Mouse (Mus musculus): ENCODE measurements at regions not wholly inside any gene's neighbourhood (a gene's known extent, or its start where the extent isn't known, plus 50 kb on each side); places are given as distances from the start of the nearest gene placed in this dataset.
"Not testable (repeated sequence)": the region's sequence is repeated elsewhere in the genome, so short reads cannot be mapped to it uniquely, and the experiment has no call there.

DNA sequence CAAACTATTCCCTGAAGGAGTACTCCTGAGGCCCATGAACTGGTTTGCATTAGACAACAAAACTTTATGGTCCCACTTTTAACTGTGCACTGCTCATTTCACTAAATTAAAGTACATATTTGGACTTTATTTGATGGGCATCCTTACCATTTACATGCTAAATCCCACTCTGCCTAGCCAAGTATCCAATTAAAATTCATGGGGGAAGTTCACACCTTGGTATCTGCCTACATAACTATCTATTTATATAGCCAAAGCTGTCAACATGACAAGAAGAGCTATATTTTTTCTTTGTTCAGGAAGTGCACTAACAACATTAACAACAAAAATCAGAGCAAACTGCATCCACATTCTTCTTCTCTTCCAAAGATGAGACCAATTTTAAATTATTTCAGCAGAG, 317.7 kb upstream of the Nwd2 start:
- DNase-seq (ENCODE audit: low read depth, low spot score) = no peak

DNA sequence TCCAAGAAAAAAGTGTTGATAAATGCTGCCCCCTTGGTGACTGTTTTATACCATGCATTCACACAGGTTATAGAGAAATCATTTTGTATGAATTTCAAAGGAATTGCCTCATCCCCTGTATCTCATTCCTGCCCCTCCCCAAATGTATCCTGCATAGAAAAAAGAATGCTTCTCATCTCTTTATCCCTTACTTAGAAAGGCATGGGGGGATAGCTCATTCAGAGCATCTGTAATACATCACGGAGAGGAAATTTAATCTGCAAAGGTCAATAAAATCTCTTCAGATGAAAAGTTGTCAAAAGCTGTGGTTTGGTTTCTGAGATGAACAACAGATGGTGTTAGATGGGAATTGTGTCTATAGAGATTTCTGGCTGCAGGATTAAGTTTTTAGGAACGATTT, 297.8 kb upstream of the Nwd2 start:
- peak; percentile 1 for DNase-seq (ENCODE audit: low read depth, low spot score)

DNA sequence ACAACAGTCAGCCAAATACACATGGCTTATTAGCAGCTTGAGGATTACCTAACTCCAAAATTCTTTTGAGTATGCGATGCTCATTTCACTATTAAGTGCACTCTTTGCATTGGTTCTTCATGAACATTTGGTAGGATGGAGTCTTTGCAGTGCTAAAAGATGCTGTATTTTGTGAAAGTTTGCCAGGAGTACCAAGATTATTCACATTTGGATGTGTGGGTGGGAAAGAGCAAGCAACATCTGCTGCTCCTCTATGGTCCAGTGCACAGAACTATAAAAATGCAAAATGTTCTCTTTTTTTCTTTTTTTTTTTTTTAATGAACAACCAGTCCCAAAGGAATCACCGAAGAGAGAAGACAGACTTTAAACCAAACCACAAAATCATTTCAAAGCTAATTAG, 256.9 kb upstream of the Nwd2 start:
- no peak for DNase-seq (ENCODE audit: low read depth, low spot score)

DNA sequence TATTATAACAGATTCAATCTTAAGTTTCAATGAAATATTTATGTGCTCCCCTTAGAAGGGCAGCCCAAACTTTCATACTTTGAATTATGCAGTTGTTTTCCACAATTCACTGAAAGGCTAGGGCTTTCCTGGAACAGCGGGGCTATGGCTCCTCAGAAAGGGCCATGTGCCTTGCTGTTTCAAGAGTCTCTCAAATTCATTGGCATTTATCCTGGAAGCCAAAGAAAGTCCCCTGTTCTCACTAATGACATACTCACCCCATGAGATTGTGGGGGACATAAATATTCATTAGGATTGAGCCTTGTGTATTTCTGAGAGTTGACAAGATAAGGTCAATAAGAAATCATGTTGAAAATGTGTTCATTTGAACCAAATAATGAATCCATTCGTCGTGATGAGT, 250.9 kb upstream of the Nwd2 start:
- no peak for DNase-seq (ENCODE audit: low read depth, low spot score)

DNA sequence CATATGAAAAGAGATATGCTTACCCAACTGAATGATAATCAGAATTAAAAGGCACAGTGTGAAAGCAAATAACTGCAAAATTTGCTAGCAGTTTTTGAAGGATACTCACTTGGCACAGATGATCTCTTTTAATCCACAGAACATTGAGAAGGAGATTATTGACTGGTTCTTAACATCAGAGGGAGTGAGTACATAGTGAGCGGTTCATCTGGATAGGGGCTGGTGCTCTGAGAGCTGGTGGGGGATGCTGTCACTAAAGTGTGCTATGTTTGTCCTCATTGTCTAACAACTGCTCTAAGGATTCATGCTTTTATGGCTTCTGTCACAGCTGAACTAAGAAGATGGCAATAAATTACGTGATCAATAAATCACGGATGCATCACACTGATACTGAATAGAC, 218.7 kb upstream of the Nwd2 start:
- DNase-seq (ENCODE audit: low read depth, low spot score) = no peak

DNA sequence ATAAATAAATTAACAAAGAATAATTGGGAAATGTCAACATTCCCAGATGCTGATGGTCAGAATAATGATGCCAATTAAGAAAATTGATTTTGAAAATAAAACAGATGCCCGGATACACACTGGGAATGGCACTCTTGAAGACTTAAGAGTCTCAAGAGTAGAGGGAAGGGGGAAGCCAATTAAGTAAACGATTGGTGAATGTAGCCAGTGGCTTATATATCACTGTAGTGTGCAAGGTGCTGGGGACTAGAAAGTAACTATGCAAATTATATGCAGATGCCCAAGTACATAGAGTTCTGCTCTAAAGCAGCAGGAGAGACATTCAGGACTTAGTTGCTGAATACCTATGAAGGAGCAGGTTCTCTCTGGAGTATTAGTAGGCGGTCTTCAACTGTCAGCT, 204.5 kb upstream of the Nwd2 start:
- no peak for DNase-seq (ENCODE audit: low read depth, low spot score)

DNA sequence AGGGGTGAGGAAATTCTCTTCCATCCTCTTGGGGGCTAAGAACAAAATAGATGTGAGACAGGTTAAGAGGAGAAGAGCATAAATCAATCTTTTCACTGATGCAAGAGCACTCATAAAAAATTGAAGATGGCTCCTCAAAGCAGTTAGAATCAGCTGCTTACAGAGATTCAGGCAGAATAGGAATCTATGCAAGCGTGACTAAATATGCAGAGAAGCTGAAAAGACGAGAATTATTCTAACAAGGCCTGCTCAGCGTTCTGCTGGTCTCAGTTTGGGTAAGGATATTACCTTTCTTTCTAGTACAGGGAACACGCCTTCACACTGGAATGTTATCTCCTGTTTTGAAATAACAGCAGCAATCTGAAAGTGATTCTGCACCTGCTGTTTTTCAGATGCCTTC, 203.7 kb upstream of the Nwd2 start:
- DNase-seq (ENCODE audit: low read depth, low spot score) = no peak

DNA sequence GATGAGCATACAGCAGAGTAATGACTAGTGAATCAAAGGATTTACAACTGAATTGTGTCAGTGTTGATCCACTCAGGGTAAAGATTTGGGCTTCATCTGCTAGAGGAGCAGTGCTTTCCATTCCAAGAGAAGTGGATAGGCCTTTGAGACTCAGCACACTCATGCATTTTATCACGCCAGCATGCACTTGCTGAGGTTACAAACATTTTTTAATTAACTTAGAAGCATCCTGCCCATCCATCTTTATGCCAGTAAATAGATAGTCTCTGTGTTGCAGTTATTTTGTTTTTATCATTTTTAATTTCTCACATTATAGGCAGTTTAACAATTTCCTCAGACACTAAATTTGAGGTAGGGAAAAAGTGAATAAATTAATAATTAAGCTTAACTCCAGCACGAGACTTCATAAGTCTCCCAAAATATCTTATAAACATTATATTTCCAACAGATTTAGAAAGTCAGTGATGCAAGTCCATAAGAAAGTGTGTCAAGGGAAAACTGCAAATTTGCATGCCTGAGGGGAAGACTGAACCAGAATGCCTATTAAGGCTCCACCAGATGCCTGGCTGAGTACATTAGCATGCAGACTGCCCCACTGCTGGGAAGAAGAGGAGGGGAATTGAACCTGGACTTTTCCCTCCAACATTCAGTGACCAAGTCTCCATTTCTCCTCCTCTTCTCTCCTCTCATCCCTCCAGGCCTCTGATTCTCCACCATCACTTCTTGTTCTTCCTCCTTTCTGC, 180.2 kb upstream of the Nwd2 start:
- no peak for DNase-seq (ENCODE audit: low read depth, low spot score)

DNA sequence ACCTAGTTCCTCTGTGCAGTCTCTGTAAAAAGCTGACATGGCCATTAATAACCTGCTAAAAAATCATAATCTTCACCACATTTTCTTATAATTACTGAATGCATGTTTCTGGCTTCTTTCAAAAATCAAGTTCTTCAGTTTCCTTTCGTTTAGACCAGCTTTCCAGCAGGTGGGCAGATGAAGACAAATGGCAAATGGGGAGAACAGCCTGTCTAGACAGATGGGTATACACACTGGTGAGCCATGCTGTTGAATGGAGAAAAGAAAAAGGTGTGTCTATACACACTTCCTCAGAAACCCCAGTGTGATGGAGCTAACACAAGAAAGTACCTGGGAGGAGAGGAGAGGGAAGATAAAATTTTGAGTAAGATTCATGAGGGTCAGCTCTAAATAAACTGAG, 179.2 kb upstream of the Nwd2 start:
- DNase-seq (ENCODE audit: low read depth, low spot score) = no peak

DNA sequence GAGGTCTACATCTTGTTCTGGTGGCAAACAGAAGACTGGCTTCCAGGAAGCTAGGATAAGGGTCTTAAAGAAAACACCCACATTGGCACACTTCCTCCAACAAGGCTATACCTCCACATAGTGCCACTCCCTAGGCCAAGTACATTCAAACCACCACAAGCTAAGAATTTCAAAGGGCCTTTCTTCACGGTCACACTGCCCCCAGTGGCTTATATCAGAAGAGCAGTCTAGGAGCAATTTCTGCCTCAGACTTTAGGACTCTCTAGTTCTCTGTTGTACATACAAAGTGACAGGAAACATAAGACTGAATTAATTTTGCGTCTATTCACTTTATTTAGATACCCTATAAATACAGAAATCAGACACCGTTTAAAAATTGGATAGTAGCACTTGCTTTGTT, 175.7 kb upstream of the Nwd2 start:
- DNase-seq (ENCODE audit: low read depth, low spot score) = no peak

DNA sequence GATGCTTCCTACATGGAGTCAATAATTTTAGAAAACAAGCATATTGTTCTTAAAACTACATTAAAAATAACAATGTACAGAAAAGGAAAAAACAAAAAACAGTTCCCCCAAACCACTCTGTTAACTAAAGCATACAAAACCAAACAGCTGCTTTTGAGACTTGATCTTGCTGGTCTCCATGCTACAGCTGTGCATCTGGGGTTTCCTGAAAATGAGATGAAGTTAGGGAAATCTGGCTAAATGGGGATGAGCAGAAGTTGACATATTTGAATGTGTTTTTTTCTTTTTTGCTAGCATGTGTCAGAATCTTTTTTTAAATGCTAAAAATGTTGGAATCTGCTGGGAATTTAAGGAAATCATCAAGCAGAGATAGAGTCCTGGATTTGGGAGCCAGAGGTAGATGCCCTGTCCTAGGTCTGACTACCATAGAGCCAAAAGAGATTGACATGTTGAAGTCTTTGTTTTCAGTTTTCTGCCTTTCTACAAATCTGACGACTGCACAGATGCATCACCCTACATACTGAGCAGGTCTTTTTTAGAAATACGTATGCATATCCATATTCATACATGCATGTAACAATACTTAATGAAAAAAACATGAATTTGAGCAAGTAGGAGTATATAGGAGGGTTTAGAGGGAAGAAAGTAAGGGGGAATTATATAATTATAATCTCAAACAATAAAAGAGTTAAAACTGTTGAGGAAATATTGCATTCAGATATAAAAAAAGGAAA, 172.5 kb upstream of the Nwd2 start:
- no peak for DNase-seq (ENCODE audit: low read depth, low spot score)

DNA sequence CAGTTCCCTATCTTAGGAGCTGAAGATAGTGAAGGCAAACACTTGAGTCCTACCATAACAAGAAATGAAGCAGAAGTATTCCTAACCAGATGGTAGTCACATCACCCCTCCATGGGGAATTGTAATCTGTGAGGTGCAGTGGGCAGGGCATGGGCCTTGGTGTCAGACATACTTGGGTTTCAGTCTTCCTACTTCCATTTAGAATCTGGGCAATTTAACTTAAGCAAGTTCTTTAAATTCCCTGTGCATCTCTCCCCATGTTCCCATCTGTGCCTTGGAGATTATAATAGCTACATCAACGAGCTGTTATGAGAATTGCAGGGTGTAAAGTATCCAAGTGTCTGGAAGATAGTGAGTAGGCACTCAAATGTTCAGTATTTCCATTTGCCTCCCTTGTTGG, 149.9 kb upstream of the Nwd2 start:
- DNase-seq (ENCODE audit: low read depth, low spot score) = no peak

DNA sequence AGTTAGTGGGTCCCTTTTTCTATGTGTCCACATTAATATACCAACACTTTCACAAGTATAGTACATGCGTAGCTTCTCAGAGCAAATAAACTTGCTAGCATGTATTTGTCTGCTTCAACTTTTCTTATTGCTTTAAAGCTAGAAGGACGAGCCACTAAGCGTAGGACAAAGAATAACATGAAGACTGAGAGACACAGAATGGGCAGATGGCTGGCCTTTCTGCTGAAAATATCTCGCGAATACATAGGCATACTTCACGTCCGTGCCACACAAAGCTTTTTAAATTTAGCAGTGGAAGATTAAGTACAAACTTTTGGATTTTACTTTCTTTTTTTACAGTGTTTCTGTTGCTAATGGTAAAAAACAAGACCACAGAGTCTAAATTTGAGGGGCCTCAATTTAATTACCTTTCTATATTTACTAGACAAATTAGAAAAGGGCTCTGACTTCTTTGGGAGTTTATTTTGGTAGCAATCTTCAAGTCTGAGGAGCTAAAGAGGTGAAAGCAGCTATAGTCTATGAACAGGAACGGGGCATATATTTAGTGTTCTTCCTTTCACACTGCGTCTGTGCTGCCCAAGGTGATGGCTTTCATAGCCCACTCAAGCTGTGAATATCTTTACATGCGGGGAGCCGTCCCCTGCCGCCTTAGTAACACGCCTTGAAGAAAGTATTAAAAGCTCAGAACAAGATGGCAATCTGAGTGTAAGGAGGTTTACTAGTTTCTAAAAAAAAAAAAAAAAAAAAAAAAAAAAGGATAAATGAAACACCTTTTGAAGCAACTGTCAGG, 145.7 kb upstream of the Nwd2 start:
- DNase-seq (ENCODE audit: low read depth, low spot score) = no peak

DNA sequence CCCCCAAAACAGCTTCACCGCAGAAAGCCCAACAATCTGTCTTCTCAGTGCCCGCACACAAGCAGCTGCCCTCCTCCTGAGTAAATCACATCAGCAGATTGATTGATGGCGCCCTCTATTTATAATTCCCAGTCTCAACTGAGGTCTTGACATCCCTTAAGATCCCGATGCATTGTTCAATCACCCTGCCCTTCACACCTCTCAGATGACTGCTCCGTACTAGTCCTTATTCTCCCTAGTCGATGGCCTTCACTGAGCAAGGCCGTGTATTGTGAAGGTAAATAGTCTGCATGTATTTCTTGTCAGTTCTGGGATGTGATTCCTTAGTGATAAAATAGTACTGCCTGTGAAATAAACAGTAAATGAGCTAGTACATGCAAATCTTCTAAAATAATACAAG, 114.7 kb upstream of the Nwd2 start:
- no peak for DNase-seq (ENCODE audit: low read depth, low spot score)

DNA sequence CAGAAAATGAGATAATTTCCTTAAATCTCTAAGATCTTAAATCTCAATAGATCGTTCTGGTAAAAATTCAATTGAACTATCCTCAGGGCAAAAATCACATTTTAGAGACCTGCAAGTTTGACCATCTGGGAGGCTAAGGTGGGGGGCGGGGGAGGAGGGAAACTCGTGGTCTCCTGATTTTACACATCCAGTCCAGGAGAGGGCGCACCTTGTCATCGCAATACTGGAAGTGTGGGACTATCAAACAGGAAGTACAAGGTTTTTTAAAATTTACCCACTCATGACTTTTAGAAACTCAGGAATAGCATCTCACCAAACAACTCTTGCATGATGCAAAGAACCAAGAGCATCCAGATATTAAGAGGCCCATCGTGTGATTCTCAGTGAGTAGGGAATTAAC, 108.4 kb upstream of the Nwd2 start:
- no peak for DNase-seq (ENCODE audit: low read depth, low spot score)

DNA sequence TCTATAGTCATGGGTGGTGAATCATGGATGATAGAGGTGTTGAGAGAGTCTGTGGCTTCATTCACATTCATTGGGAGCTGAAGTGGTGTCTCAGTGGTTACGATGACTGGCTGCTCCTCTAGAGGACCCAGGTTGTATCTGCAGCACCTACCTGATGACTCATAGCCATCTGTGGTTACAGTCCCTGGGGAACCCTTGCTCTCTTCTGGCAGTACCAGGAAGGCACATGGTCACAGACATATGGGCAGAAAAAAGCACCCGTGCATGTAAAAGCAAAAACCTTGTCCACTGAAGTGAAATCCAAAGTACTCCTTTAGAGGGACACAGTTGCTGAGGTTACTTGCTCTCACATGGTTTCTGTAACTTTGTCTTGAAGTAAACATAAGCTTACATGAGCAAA, 103.4 kb upstream of the Nwd2 start:
- DNase-seq (ENCODE audit: low read depth, low spot score) = no peak

DNA sequence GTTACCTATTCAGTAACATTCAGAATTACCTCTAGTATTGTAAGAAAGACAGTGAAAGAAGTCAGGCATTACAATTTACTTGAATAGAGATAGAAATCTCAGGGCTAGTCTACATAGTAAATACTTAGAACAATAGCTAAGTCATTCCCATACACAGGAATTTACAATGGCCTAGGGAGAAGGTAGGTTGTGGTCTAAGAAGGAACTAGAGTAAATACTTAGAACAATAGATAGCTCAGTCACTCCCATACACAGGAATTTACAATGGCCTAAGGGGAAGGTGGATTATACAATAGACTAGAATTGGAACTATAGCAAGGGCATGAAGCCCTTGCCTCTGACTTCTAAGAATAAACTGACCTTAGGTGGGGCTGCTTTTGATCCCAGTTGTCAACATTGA, 83.0 kb upstream of the Nwd2 start:
- DNase-seq (ENCODE audit: low read depth, low spot score) = not testable (repeated sequence)

DNA sequence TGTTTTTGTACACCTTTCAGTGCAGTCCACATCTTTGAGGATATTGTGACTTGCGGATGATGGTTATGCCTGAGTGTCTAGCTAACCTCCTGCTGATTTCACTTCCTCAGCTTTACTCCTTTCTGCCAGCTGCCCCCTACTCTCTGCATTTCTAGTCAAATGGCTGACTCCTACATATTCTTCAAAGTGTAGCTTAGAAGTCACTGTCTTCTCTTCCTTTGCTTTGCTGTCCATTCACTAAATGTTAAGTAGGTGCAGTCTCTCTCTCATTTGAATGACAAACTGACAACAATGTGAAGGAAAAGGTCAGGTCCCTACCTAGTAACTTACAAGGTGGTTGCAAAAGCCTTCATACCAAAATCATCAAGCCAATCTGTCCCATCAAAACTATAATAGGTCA, 73.5 kb upstream of the Nwd2 start:
- DNase-seq (ENCODE audit: low read depth, low spot score) = no peak

DNA sequence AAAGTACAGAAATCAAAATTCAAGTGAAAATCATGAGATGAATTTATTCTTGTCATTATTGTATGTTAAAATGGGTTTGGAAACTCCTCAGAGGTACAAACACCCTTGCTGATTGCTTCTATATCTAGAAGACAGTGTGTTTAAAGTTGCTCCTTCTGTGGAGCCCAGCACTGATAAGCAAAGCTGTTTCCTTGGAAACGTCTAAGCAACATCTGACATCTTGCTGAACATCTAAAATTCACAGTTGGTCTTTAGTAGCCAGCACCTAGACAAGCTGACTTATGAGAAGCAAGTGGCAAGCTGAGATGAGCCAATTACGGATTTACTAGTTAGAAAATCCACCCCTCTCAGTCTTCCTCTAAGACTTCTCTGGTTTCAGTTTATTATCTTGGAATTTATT, 69.5 kb upstream of the Nwd2 start:
- DNase-seq (ENCODE audit: low read depth, low spot score) = no peak

DNA sequence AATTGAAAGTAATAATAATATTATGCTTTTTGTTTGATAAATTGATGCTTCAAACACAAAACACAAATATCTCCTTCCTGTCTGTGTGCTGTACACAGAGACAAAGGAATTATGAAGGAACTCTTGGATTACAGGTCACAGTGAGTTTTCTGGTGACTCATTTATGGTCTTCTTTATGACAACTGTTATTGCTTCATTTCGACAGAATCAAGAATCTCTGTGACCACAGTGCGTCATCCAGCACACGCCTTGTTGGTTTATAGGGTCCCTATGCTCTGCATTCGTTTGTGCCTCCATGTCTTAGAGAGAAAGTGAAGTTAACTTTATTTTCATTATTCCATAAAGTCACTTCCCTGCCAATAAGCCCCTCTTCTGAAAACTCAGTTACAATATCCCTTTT, 61.9 kb upstream of the Nwd2 start:
- no peak for DNase-seq (ENCODE audit: low read depth, low spot score)

DNA sequence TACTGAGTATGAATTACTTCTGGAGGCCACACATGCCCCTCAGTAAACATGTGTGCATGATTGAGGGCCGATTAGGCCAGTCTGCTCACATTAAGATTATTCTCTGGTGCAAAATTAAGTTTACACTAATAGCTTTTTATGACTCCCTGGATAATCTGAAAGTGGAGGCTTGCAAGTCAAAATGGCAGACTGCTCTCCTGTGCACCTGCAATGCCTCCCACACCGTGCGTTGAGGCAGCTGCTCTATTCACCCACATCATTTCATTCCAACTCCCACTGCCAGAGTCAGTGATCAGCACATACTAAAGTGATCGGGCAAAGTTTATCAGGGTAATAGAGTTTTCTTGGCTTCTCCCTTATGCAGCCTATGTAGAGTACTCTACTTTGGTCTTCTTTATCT, 61.0 kb upstream of the Nwd2 start:
- DNase-seq (ENCODE audit: low read depth, low spot score) = no peak

All from forelimb bud, embryonic 11.5 days (tissue).